20 mouse cellular contexts compared by ENCODE assay signal in the genomic region with DNA sequence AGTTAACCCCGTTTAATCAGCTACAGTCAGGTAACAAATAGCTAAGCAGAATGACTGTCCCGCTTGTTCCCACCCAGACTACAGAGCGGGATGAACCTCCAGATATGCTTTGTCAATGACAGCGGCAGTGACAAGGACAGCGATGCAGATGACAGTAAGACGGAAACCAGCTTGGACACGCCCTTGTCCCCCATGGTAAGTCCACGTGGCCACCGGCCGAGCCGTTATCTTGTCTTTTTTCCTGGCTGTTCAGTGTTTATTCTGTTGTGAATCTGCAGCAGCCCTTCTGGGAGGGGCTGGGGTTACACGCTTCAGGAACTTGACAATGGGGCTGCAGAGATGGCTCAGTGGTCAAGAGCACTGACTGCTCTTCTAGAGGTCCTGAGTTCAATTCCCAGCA.
DNase-seq lines count a peak whose midpoint lies in the region; ATAC-seq and TF ChIP-seq lines count a peak whose summit lies in the region.
"Had no signal": no experiment of that assay in that cellular context is flagged by ENCODE, and none has a peak within 500 bp of the region (broad histone marks: within the 10 kb centered on the region; RNA-seq: fewer than 3 reads in every experiment).

No protein-coding gene starts in this region.

- no peak for DNase-seq in heart, adult 18-20 months
- DNase-seq in MEL-GATA-1-ER (ENCODE audit: extremely low read depth, low read depth) (peak; percentile 18), liver (peak; percentile 49)
- DNase-seq in liver, postnatal 0 days = no peak
- no peak for DNase-seq in spleen, postnatal 14 days (ENCODE audit: low spot score in 2 of 2)
- DNase-seq: adrenal gland, adult 2 months; heart, postnatal 14 days; kidney, adult 8-10 months; kidney, postnatal 14 days; lung, adult 18-20 months; right cerebral cortex, postnatal 14 days; thymus, postnatal 25 days had no signal

- H3K4me3 ChIP-seq in heart, embryonic 11.5 days (ENCODE audit: low read depth, low read length) = no peak overlapping the region
- H3K4me3 ChIP-seq in liver, postnatal 0 days (ENCODE audit: low read depth, low read length) = no peak overlapping the region
- no peak overlapping the region for H3K4me3 ChIP-seq in intestine, postnatal 0 days (ENCODE audit: low read depth, low read length)
- H3K4me3 ChIP-seq: embryonic facial prominence, embryonic 10.5 days; forebrain, embryonic 15.5 days; heart, embryonic 13.5 days; hindbrain, embryonic 13.5 days; limb, embryonic 12.5 days; midbrain, embryonic 13.5 days had no signal

- 57% methylated on average over 12 of the region's 12 CpGs for WGBS in heart, embryonic 11.5 days (ENCODE audit: insufficient replicate concordance)
- WGBS in liver, postnatal 0 days (ENCODE audit: insufficient replicate concordance) = 43% methylated on average over 12 of the region's 12 CpGs
- WGBS in intestine, postnatal 0 days = 82% methylated on average over 12 of the region's 12 CpGs

- no peak overlapping the region for H3K27ac ChIP-seq in heart, embryonic 11.5 days (ENCODE audit: low read depth, low read length)
- peak overlapping the region; percentile 12; the same call in 1 of the 2 replicates for H3K27ac ChIP-seq in liver, postnatal 0 days (ENCODE audit: low read depth)
- no peak overlapping the region for H3K27ac ChIP-seq in intestine, postnatal 0 days (ENCODE audit: low read depth, low read length)
- H3K27ac ChIP-seq: embryonic facial prominence, embryonic 10.5 days; forebrain, embryonic 15.5 days; heart, embryonic 13.5 days; hindbrain, embryonic 13.5 days; limb, embryonic 12.5 days; midbrain, embryonic 13.5 days had no signal

- H3K36me3 ChIP-seq in heart, embryonic 11.5 days (ENCODE audit: control insufficient read depth, insufficient read depth, low read length) = peaks cover 8% of the 10 kb centered on the region
- no peaks in the 10 kb centered on the region for H3K36me3 ChIP-seq in liver, postnatal 0 days (replicated peaks; ENCODE audit: insufficient read depth, low read length)
- H3K36me3 ChIP-seq in intestine, postnatal 0 days (ENCODE audit: control insufficient read depth, insufficient read depth) = no peaks in the 10 kb centered on the region
- H3K36me3 ChIP-seq: limb, embryonic 12.5 days had no signal

- TF ChIP-seq EP300 in liver, postnatal 0 days (IDR thresholded peaks at IDR 0.05; ENCODE audit: low read depth) = no peak

- no peak overlapping the region for H3K4me2 ChIP-seq in heart, embryonic 11.5 days
- H3K4me2 ChIP-seq in liver, postnatal 0 days (ENCODE audit: low read depth, low read length) = no peak overlapping the region
- H3K4me2 ChIP-seq in intestine, postnatal 0 days (replicated peaks; ENCODE audit: low read depth) = no peak overlapping the region
- H3K4me2 ChIP-seq: forebrain, embryonic 15.5 days; heart, embryonic 13.5 days; hindbrain, embryonic 13.5 days; limb, embryonic 12.5 days; midbrain, embryonic 13.5 days had no signal

- no peaks in the 10 kb centered on the region for H3K27me3 ChIP-seq in heart, embryonic 11.5 days (ENCODE audit: control insufficient read depth, insufficient read depth, low read length)
- no peaks in the 10 kb centered on the region for H3K27me3 ChIP-seq in liver, postnatal 0 days (ENCODE audit: insufficient read depth, low read length)
- H3K27me3 ChIP-seq in intestine, postnatal 0 days (replicated peaks; ENCODE audit: control insufficient read depth, insufficient read depth, low read length) = no peaks in the 10 kb centered on the region
- H3K27me3 ChIP-seq: forebrain, embryonic 15.5 days; heart, embryonic 13.5 days; hindbrain, embryonic 13.5 days; limb, embryonic 12.5 days; midbrain, embryonic 13.5 days had no signal

- no peak overlapping the region for H3K9ac ChIP-seq in heart, embryonic 11.5 days (ENCODE audit: low read depth, low read length)
- no peak overlapping the region for H3K9ac ChIP-seq in liver, postnatal 0 days (replicated peaks)
- H3K9ac ChIP-seq in intestine, postnatal 0 days (ENCODE audit: low read depth, low read length) = no peak overlapping the region
- H3K9ac ChIP-seq: forebrain, embryonic 15.5 days; heart, embryonic 13.5 days; hindbrain, embryonic 13.5 days; limb, embryonic 12.5 days; midbrain, embryonic 13.5 days had no signal

- no peaks in the 10 kb centered on the region for H3K4me1 ChIP-seq in heart, embryonic 11.5 days (ENCODE audit: control insufficient read depth, insufficient read depth, low read length)
- H3K4me1 ChIP-seq in liver, postnatal 0 days (ENCODE audit: insufficient read depth) = peaks cover 9% of the 10 kb centered on the region; the same call in 1 of the 2 replicates
- no peaks in the 10 kb centered on the region for H3K4me1 ChIP-seq in intestine, postnatal 0 days (replicated peaks; ENCODE audit: control insufficient read depth, insufficient read depth, low read length)
- H3K4me1 ChIP-seq: forebrain, embryonic 15.5 days; hindbrain, embryonic 13.5 days; limb, embryonic 12.5 days had no signal

- no peak for TF ChIP-seq CTCF in liver, postnatal 0 days (IDR thresholded peaks at IDR 0.05; ENCODE audit: low read depth)
- no peak for TF ChIP-seq CTCF in intestine, postnatal 0 days (IDR thresholded peaks at IDR 0.05; ENCODE audit: low read depth)

- 0 out of 2 replicates have a peak, but pooled peaks have one; percentile 41 for ATAC-seq in heart, embryonic 11.5 days (replicated peaks; ENCODE audit: insufficient number of reproducible peaks, low FRiP score, low TSS enrichment)
- ATAC-seq in liver, postnatal 0 days = peak; percentile 19; the same call in 1 of the 2 replicates
- no peak for ATAC-seq in intestine, postnatal 0 days
- ATAC-seq: forebrain, embryonic 15.5 days; midbrain, embryonic 13.5 days had no signal

- H3K9me3 ChIP-seq in heart, embryonic 11.5 days (replicated peaks; ENCODE audit: control insufficient read depth, low read length) = no peaks in the 10 kb centered on the region
- H3K9me3 ChIP-seq in liver, postnatal 0 days (ENCODE audit: low read length) = no peaks in the 10 kb centered on the region
- no peaks in the 10 kb centered on the region for H3K9me3 ChIP-seq in intestine, postnatal 0 days (ENCODE audit: control insufficient read depth)
- H3K9me3 ChIP-seq: embryonic facial prominence, embryonic 10.5 days; forebrain, embryonic 15.5 days; heart, embryonic 13.5 days; hindbrain, embryonic 13.5 days; limb, embryonic 12.5 days; midbrain, embryonic 13.5 days had no signal

Comparison
In these comparisons a context has a peak if more than half of its experiments do, and no peak if none do; other contexts are left out.
1. DNase-seq: peak in MEL-GATA-1-ER (single experiment) and liver (single experiment); none in heart, adult 18-20 months (0 of 2), liver, postnatal 0 days (single experiment) and spleen, postnatal 14 days (0 of 2).